Comparison of ENCODE assay signal across 8 mouse cellular contexts in genomic region chr16:23109350-23110280, GRCm38 (mm10). TPM values are rescaled to one million over a fixed set of nuclear protein-coding genes. Genes with fewer than 3 reads are reported as not detected.
DNase-seq lines count a peak whose midpoint lies in the region; ATAC-seq and TF ChIP-seq lines count a peak whose summit lies in the region.
"Had no signal": no experiment of that assay in that cellular context is flagged by ENCODE, and none has a peak within 500 bp of the region (broad histone marks: within the 10 kb centered on the region; RNA-seq: fewer than 3 reads in every experiment).

No protein-coding gene starts in this region.

- H3K4me2 ChIP-seq in forebrain, embryonic 11.5 days (ENCODE audit: low read depth, low read length, severe bottlenecking): peak overlapping the region; percentile 66
- peak overlapping the region; percentile 94 for H3K4me2 ChIP-seq in limb, embryonic 14.5 days (replicated peaks; ENCODE audit: low read depth, low read length, severe bottlenecking)
- H3K4me2 ChIP-seq in stomach, postnatal 0 days (replicated peaks; ENCODE audit: low read depth): peak overlapping the region; percentile 78

- peaks cover 51% of the 10 kb centered on the region for H3K36me3 ChIP-seq in megakaryocyte, embryonic 14.5 days (replicated peaks; ENCODE audit: low read length)
- H3K36me3 ChIP-seq in forebrain, embryonic 11.5 days (ENCODE audit: control insufficient read depth, insufficient read depth, low read length): peaks cover 10% of the 10 kb centered on the region
- peaks cover 58% of the 10 kb centered on the region for H3K36me3 ChIP-seq in limb, embryonic 14.5 days (ENCODE audit: control insufficient read depth, insufficient read depth, low read length)
- peaks cover 15% of the 10 kb centered on the region for H3K36me3 ChIP-seq in stomach, postnatal 0 days (ENCODE audit: control insufficient read depth, insufficient read depth, low read length)
- H3K36me3 ChIP-seq in thymus, adult 2 months (ENCODE audit: control insufficient read depth, insufficient read depth, low read length): peaks cover 54% of the 10 kb centered on the region

- no peak for TF ChIP-seq EP300 in stomach, postnatal 0 days (optimal IDR thresholded peaks at IDR 0.05)

- 68% methylated on average over 5 of the region's 5 CpGs for WGBS in forebrain, embryonic 11.5 days
- WGBS in limb, embryonic 14.5 days: 49% methylated on average over 5 of the region's 5 CpGs
- WGBS in stomach, postnatal 0 days: 33% methylated on average over 5 of the region's 5 CpGs
- WGBS in thymus, adult 2 months: 47% methylated on average over 5 of the region's 5 CpGs

- ATAC-seq in megakaryocyte, adult 5-6 weeks (ENCODE audit: poor library complexity, severe bottlenecking): no peak
- no peak for ATAC-seq in forebrain, embryonic 11.5 days (replicated peaks; ENCODE audit: low FRiP score)
- no peak for ATAC-seq in limb, embryonic 14.5 days (ENCODE audit: low FRiP score, low read depth)
- ATAC-seq in stomach, postnatal 0 days (ENCODE audit: low FRiP score, low TSS enrichment): no peak

- peak overlapping the region; percentile 96 for H3K9ac ChIP-seq in forebrain, embryonic 11.5 days (ENCODE audit: low read length)
- H3K9ac ChIP-seq in limb, embryonic 14.5 days (ENCODE audit: low read depth, low read length, severe bottlenecking): peak overlapping the region; percentile 100
- peak overlapping the region; percentile 100 for H3K9ac ChIP-seq in stomach, postnatal 0 days (ENCODE audit: low read length)

- TF ChIP-seq CTCF in stomach, postnatal 0 days (IDR thresholded peaks at IDR 0.05; ENCODE audit: low read depth): no peak
- TF ChIP-seq CTCF in thymus, adult 2 months (IDR thresholded peaks at IDR 0.05; ENCODE audit: borderline replicate concordance, control insufficient read depth, extremely low read depth, insufficient read depth, low read length, poor library complexity): no peak

- no peak for DNase-seq in forebrain, embryonic 11.5 days (ENCODE audit: low spot score)
- no peak for DNase-seq in limb, embryonic 14.5 days (ENCODE audit: low spot score)
- no peak for DNase-seq in stomach, postnatal 0 days (ENCODE audit: low spot score)
- DNase-seq in MN1 (ENCODE audit: low spot score): no peak
- DNase-seq in thymus, adult 2 months: no peak

- no peaks in the 10 kb centered on the region for H3K9me3 ChIP-seq in megakaryocyte, embryonic 14.5 days
- H3K9me3 ChIP-seq in forebrain, embryonic 11.5 days (ENCODE audit: control insufficient read depth, low read length): no peaks in the 10 kb centered on the region
- H3K9me3 ChIP-seq in limb, embryonic 14.5 days (ENCODE audit: control insufficient read depth, low read length): no peaks in the 10 kb centered on the region
- no peaks in the 10 kb centered on the region for H3K9me3 ChIP-seq in stomach, postnatal 0 days (ENCODE audit: control insufficient read depth, low read length)

- no peaks in the 10 kb centered on the region for H3K27me3 ChIP-seq in megakaryocyte, embryonic 14.5 days (replicated peaks)
- no peaks in the 10 kb centered on the region for H3K27me3 ChIP-seq in forebrain, embryonic 11.5 days (ENCODE audit: control insufficient read depth, insufficient read depth, low read length)
- H3K27me3 ChIP-seq in limb, embryonic 14.5 days (ENCODE audit: control insufficient read depth, insufficient read depth, low read length): no peaks in the 10 kb centered on the region
- H3K27me3 ChIP-seq in stomach, postnatal 0 days (ENCODE audit: control insufficient read depth, insufficient read depth, low read length): no peaks in the 10 kb centered on the region
- H3K27me3 ChIP-seq in thymus, adult 2 months (ENCODE audit: control insufficient read depth, insufficient read depth, low read length): no peaks in the 10 kb centered on the region

- H3K4me3 ChIP-seq in megakaryocyte, embryonic 14.5 days (replicated peaks): peak overlapping the region; percentile 99
- peak overlapping the region; percentile 81 for H3K4me3 ChIP-seq in forebrain, embryonic 11.5 days (ENCODE audit: low read depth, low read length)
- peak overlapping the region; percentile 97 for H3K4me3 ChIP-seq in limb, embryonic 14.5 days (replicated peaks; ENCODE audit: low read length)
- peak overlapping the region; percentile 100 for H3K4me3 ChIP-seq in stomach, postnatal 0 days (ENCODE audit: low read depth, low read length)
- H3K4me3 ChIP-seq in thymus, adult 2 months (ENCODE audit: control insufficient read depth, insufficient read depth, low read length): no peak overlapping the region

- peaks cover 36% of the 10 kb centered on the region for H3K4me1 ChIP-seq in megakaryocyte, embryonic 14.5 days
- peaks cover 7% of the 10 kb centered on the region; the same call in 1 of the 2 replicates for H3K4me1 ChIP-seq in forebrain, embryonic 11.5 days (replicated peaks; ENCODE audit: control insufficient read depth, insufficient read depth, low read length)
- H3K4me1 ChIP-seq in limb, embryonic 14.5 days (ENCODE audit: control insufficient read depth, insufficient read depth, low read length): peaks cover 16% of the 10 kb centered on the region
- no peaks in the 10 kb centered on the region for H3K4me1 ChIP-seq in stomach, postnatal 0 days (replicated peaks; ENCODE audit: control insufficient read depth, insufficient read depth)
- H3K4me1 ChIP-seq in thymus, adult 2 months (replicated peaks; ENCODE audit: control insufficient read depth, insufficient read depth, low read length): no peaks in the 10 kb centered on the region

- 0 out of 2 replicates have a peak overlapping the region, but pooled peaks have one; percentile 6 for H3K27ac ChIP-seq in forebrain, embryonic 11.5 days (ENCODE audit: low read depth, low read length)
- 0 out of 2 replicates have a peak overlapping the region, but pooled peaks have one; percentile 28 for H3K27ac ChIP-seq in limb, embryonic 14.5 days (replicated peaks; ENCODE audit: low read depth, low read length)
- no peak overlapping the region; the same call in 1 of the 2 replicates for H3K27ac ChIP-seq in stomach, postnatal 0 days (replicated peaks)
- no peak overlapping the region for H3K27ac ChIP-seq in thymus, adult 2 months (ENCODE audit: control insufficient read depth, insufficient read depth, low read length)

- TF ChIP-seq POLR2A in limb, embryonic 14.5 days (IDR thresholded peaks at IDR 0.05; ENCODE audit: borderline replicate concordance, extremely low read depth, insufficient read depth, insufficient read length): no peak
- TF ChIP-seq POLR2A in thymus, adult 2 months (IDR thresholded peaks at IDR 0.05; ENCODE audit: control insufficient read depth, extremely low read depth, insufficient read depth, low read length, poor library complexity): no peak

RNA-seq across cellular contexts. Expression of gene Eif4a2, which starts 2.4 kb away (rescaled TPM):
- 5.3 TPM in 1 of 2 replicates, not detected in the other for polyA plus RNA-seq in megakaryocyte, embryonic 14.5 days (2012; ENCODE audit: insufficient read depth, low replicate concordance)
- total RNA-seq in megakaryocyte, adult 5-6 weeks (2015): 299 and 324 TPM in 2 replicates
- total RNA-seq in megakaryocyte, adult 5-6 weeks (2017): 454 and 463 TPM in 2 replicates
- polyA plus RNA-seq in forebrain, embryonic 11.5 days (2014; fragmentation: Nextera tagmentation; extraction: Ambion mirVana): 204 TPM in 2 replicates
- 640 and 683 TPM in 2 replicates for polyA plus RNA-seq in limb, embryonic 14.5 days (2012; rRNA removed)
- polyA plus RNA-seq in limb, embryonic 14.5 days (2014; fragmentation: Nextera tagmentation; extraction: Ambion mirVana): 260 and 283 TPM in 2 replicates
- polyA plus RNA-seq in stomach, postnatal 0 days (2015; fragmentation: Nextera tagmentation; extraction: Ambion mirVana): 99.0 and 107 TPM in 2 replicates
- 109 and 137 TPM in 2 replicates for polyA plus RNA-seq in thymus, adult 2 months (2012; rRNA removed)

RNA-seq across cellular contexts. Expression of gene Rfc4, which starts 17.9 kb away (rescaled TPM):
- polyA plus RNA-seq in megakaryocyte, embryonic 14.5 days (2012; ENCODE audit: insufficient read depth, low replicate concordance): 26.5 TPM in 1 of 2 replicates, not detected in the other
- 107 and 122 TPM in 2 replicates for total RNA-seq in megakaryocyte, adult 5-6 weeks (2015)
- 42.3 and 45.5 TPM in 2 replicates for total RNA-seq in megakaryocyte, adult 5-6 weeks (2017)
- 212 and 239 TPM in 2 replicates for polyA plus RNA-seq in forebrain, embryonic 11.5 days (2014; fragmentation: Nextera tagmentation; extraction: Ambion mirVana)
- 9.0 and 12.1 TPM in 2 replicates for polyA plus RNA-seq in limb, embryonic 14.5 days (2012; rRNA removed)
- polyA plus RNA-seq in limb, embryonic 14.5 days (2014; fragmentation: Nextera tagmentation; extraction: Ambion mirVana): 90.1 and 91.4 TPM in 2 replicates
- polyA plus RNA-seq in stomach, postnatal 0 days (2015; fragmentation: Nextera tagmentation; extraction: Ambion mirVana): 35.9 and 38.0 TPM in 2 replicates
- polyA plus RNA-seq in thymus, adult 2 months (2012; rRNA removed): 2.6 and 3.4 TPM in 2 replicates

RNA-seq across cellular contexts. Expression of gene Adipoq, which starts 36.7 kb away (rescaled TPM):
- polyA plus RNA-seq in megakaryocyte, embryonic 14.5 days (2012; ENCODE audit: insufficient read depth, low replicate concordance): not detected in 2 replicates
- total RNA-seq in megakaryocyte, adult 5-6 weeks (2015): 0.55 and 0.80 TPM in 2 replicates
- 0.40 and 1.7 TPM in 2 replicates for total RNA-seq in megakaryocyte, adult 5-6 weeks (2017)
- polyA plus RNA-seq in forebrain, embryonic 11.5 days (2014; fragmentation: Nextera tagmentation; extraction: Ambion mirVana): not detected in 2 replicates
- polyA plus RNA-seq in limb, embryonic 14.5 days (2012; rRNA removed): 0.29 and 0.38 TPM in 2 replicates
- 0.26 TPM in 1 of 2 replicates, not detected in the other for polyA plus RNA-seq in limb, embryonic 14.5 days (2014; fragmentation: Nextera tagmentation; extraction: Ambion mirVana)
- not detected in 2 replicates for polyA plus RNA-seq in stomach, postnatal 0 days (2015; fragmentation: Nextera tagmentation; extraction: Ambion mirVana)
- 52.4 and 61.3 TPM in 2 replicates for polyA plus RNA-seq in thymus, adult 2 months (2012; rRNA removed)
- total RNA-seq: left cerebral cortex, adult 8-10 months had no signal

RNA-seq across cellular contexts. Expression of gene Kng1, which starts 52.0 kb away (rescaled TPM):
- 0.17 TPM in 1 of 2 replicates, not detected in the other for polyA plus RNA-seq in megakaryocyte, embryonic 14.5 days (2012; ENCODE audit: insufficient read depth, low replicate concordance)
- total RNA-seq in megakaryocyte, adult 5-6 weeks (2015): 0.46 TPM in 1 of 2 replicates, not detected in the other
- 0.11 and 0.41 TPM in 2 replicates for total RNA-seq in megakaryocyte, adult 5-6 weeks (2017)
- not detected in 2 replicates for polyA plus RNA-seq in forebrain, embryonic 11.5 days (2014; fragmentation: Nextera tagmentation; extraction: Ambion mirVana)
- polyA plus RNA-seq in limb, embryonic 14.5 days (2012; rRNA removed): 0.23 and 0.60 TPM in 2 replicates
- 0.14 TPM in 1 of 2 replicates, not detected in the other for polyA plus RNA-seq in limb, embryonic 14.5 days (2014; fragmentation: Nextera tagmentation; extraction: Ambion mirVana)
- 4.3 and 10.5 TPM in 2 replicates for polyA plus RNA-seq in stomach, postnatal 0 days (2015; fragmentation: Nextera tagmentation; extraction: Ambion mirVana)
- 0.05 and 0.98 TPM in 2 replicates for polyA plus RNA-seq in thymus, adult 2 months (2012; rRNA removed)
- total RNA-seq: left cerebral cortex, adult 8-10 months had no signal

Comparison
In these comparisons a context has a peak if more than half of its experiments do, and no peak if none do; other contexts are left out.
1. H3K27ac ChIP-seq: peak in forebrain, embryonic 11.5 days (single experiment) and limb, embryonic 14.5 days (single experiment); none in stomach, postnatal 0 days (single experiment) and thymus, adult 2 months (single experiment).
2. RNA of gene Eif4a2, which starts 2.4 kb away (polyA plus RNA-seq): 260 to 683 TPM in limb, embryonic 14.5 days, 204 TPM in forebrain, embryonic 11.5 days, 109 to 137 TPM in thymus, adult 2 months and 99.0 to 107 TPM in stomach, postnatal 0 days; 5.3 TPM in megakaryocyte, embryonic 14.5 days; every median in the first group is over 10 times any median in the second.
3. RNA of gene Adipoq, which starts 36.7 kb away (polyA plus RNA-seq): 52.4 to 61.3 TPM in thymus, adult 2 months; 0.26 to 0.38 TPM in limb, embryonic 14.5 days, not detected in megakaryocyte, embryonic 14.5 days, not detected in forebrain, embryonic 11.5 days and not detected in stomach, postnatal 0 days; every median in the first group is over 10 times any median in the second.
4. Peak in every context shown above with its lines, with median percentiles within 50 percentile points of each other: H3K4me2 ChIP-seq and H3K9ac ChIP-seq.